Mouse (Mus musculus): ENCODE results near the gene Wfdc13. TPM values are rescaled to one million over a fixed set of nuclear protein-coding genes. Genes with fewer than 3 reads are reported as not detected.
A peak's percentile ranks its signal among the peaks of the same experiment; 100 is the strongest.

Wfdc13 gene
- polyA plus RNA-seq, 1 experiment from 2014 or later = not detected

DNA sequence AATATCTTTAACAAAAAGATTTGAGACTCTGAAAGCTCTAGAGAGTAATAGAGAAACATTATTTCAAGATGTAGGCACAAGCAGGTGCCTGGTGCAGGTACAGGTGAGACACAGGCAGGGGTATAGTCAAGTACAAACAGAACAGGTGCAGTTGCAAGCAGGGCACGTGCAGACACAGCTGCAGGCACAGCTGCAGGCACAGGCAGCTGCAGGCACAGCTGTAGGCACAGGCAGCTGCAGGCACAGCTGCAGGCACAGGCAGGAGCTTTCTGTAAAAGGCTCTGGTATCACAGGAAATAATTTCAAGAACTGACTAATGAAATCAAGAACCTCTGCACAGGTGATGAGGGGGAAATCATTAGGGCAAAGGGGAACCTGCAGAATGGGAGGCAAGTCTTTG, 14.0 kb upstream of the Wfdc13 start:
- Histone ChIP-seq H3K9ac (replicated peaks; ENCODE audit: low read depth, low read length) (no peak overlapping the region), H3K4me1 (replicated peaks; ENCODE audit: control insufficient read depth, insufficient read depth, low read length) (no peaks in the 10 kb centered on the region), H3K4me2 (ENCODE audit: low read length) (no peak overlapping the region), H3K9me3 (ENCODE audit: control insufficient read depth, low read length) (no peaks in the 10 kb centered on the region), H3K4me3 (replicated peaks; ENCODE audit: low read length) (no peak overlapping the region), H3K27me3 (replicated peaks; ENCODE audit: control insufficient read depth, insufficient read depth, low read length) (no peaks in the 10 kb centered on the region), H3K27ac (ENCODE audit: low read length) (no peak overlapping the region), H3K36me3 (ENCODE audit: control insufficient read depth, insufficient read depth) (no peaks in the 10 kb centered on the region)
- 32% methylated on average over 1 of the region's 1 CpGs for WGBS
- ATAC-seq = no peak

DNA sequence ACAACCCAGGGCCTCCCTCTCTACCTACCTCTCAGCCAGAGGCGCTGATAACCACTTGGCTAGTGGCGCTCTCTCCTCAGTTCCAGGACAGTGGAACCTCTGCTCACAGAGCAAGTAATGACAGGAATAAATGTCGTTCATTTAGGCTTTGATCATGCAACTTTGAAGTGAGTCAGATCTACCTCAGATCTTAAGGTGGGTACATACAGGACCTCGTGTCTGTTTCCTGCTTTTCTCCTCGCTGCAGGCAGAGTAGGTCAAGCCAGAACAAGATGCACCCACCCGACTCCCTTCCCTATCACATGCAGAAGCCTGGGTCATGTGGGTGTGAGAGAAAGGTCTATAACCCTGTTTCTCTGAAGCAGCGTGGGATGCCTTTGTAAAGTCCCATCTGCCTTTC, 10.9 kb upstream of the Wfdc13 start, which contains the start of gene Wfdc11:
Wfdc11 (minus strand) TSS at position 101 of the 400 bp plus-strand sequence.
- 84% methylated on average over 7 of the region's 7 CpGs for WGBS
- no peak within 1 kb of the TSS for H3K4me2 ChIP-seq (ENCODE audit: low read length)

GRCm38 (mm10) chr2:164676103-164676502, 8.8 kb upstream of the Wfdc13 start:
- Histone ChIP-seq H3K27ac (ENCODE audit: low read length) (no peak overlapping the region), H3K4me3 (replicated peaks; ENCODE audit: low read length) (no peak overlapping the region), H3K4me2 (ENCODE audit: low read length) (no peak overlapping the region), H3K9ac (replicated peaks; ENCODE audit: low read depth, low read length) (no peak overlapping the region), H3K9me3 (ENCODE audit: control insufficient read depth, low read length) (no peaks in the 10 kb centered on the region), H3K27me3 (replicated peaks; ENCODE audit: control insufficient read depth, insufficient read depth, low read length) (no peaks in the 10 kb centered on the region), H3K36me3 (ENCODE audit: control insufficient read depth, insufficient read depth) (no peaks in the 10 kb centered on the region), H3K4me1 (replicated peaks; ENCODE audit: control insufficient read depth, insufficient read depth, low read length) (peaks cover 3% of the 10 kb centered on the region; the same call in 1 of the 2 replicates)
- ATAC-seq = no peak
- 79% methylated on average over 7 of the region's 7 CpGs for WGBS

More for the DNA sequence above, 10.9 kb upstream of the Wfdc13 start, which contains the start of gene Wfdc11:
- ATAC-seq = no peak
- Histone ChIP-seq H3K27me3 (replicated peaks; ENCODE audit: control insufficient read depth, insufficient read depth, low read length) (no peaks in the 10 kb centered on the region), H3K27ac (ENCODE audit: low read length) (no peak within 1 kb of the TSS), H3K36me3 (ENCODE audit: control insufficient read depth, insufficient read depth) (no peaks in the 10 kb centered on the region), H3K4me3 (replicated peaks; ENCODE audit: low read length) (no peak within 1 kb of the TSS), H3K9ac (replicated peaks; ENCODE audit: low read depth, low read length) (no peak within 1 kb of the TSS), H3K9me3 (ENCODE audit: control insufficient read depth, low read length) (no peaks in the 10 kb centered on the region), H3K4me1 (replicated peaks; ENCODE audit: control insufficient read depth, insufficient read depth, low read length) (peaks cover 3% of the 10 kb centered on the region; the same call in 1 of the 2 replicates)

DNA sequence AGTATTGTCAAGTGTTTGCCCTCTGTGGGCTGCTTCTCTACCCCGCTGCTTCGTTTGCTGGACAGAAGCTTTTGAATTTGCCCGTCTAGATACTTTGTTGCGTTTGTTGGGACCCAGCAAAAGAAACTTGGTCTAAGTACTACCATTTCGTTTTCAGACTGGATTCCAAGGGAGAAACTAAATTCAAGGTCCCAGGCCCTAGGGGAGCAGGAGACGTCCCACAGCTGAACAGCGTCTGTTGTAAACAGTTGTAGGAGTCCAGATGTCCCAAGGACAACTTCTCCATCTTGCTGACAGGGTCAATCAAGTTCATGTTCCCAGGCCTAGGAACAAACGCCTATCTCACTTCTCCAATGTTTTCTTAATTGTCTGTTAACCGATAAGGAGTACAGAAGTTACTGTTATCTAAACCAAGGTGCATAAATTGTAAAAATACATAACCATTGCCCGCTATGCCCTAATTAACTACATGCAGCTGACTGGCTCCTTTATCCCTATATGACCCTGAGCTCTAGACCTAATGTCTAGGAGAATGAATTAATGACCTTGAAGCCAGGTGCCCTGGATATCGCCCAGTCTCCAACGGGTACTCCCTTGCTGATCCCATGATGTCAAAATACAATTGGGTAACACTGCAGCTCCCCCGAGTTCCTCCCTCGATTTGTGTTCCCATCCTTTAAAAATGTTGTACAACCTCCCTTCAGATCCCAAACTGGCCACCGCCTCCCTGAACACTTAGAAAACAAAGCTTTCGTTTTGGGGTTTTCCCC, 7.8 kb upstream of the Wfdc13 start:
- Histone ChIP-seq H3K9ac (replicated peaks; ENCODE audit: low read depth, low read length) (no peak overlapping the region), H3K36me3 (ENCODE audit: control insufficient read depth, insufficient read depth) (no peaks in the 10 kb centered on the region), H3K9me3 (ENCODE audit: control insufficient read depth, low read length) (no peaks in the 10 kb centered on the region), H3K4me2 (ENCODE audit: low read length) (no peak overlapping the region), H3K4me3 (replicated peaks; ENCODE audit: low read length) (no peak overlapping the region), H3K4me1 (replicated peaks; ENCODE audit: control insufficient read depth, insufficient read depth, low read length) (peaks cover 3% of the 10 kb centered on the region; the same call in 1 of the 2 replicates), H3K27me3 (replicated peaks; ENCODE audit: control insufficient read depth, insufficient read depth, low read length) (no peaks in the 10 kb centered on the region), H3K27ac (ENCODE audit: low read length) (no peak overlapping the region)
- no peak for ATAC-seq
- WGBS = 85% methylated on average over 16 of the region's 16 CpGs

- 22% methylated on average over 19 of the region's 19 CpGs for WGBS
- Histone ChIP-seq H3K9ac (replicated peaks; ENCODE audit: low read depth, low read length) (no peak overlapping the region), H3K36me3 (ENCODE audit: control insufficient read depth, insufficient read depth) (no peaks in the 10 kb centered on the region)
These were observed 5.9 kb upstream of the Wfdc13 start for GRCm38 (mm10) chr2:164678848-164679625.

GRCm38 (mm10) chr2:164679906-164680305, 5.0 kb upstream of the Wfdc13 start:
- Histone ChIP-seq H3K4me2 (ENCODE audit: low read length) (no peak overlapping the region), H3K27ac (ENCODE audit: low read length) (no peak overlapping the region), H3K9me3 (ENCODE audit: control insufficient read depth, low read length) (no peaks in the 10 kb centered on the region), H3K9ac (replicated peaks; ENCODE audit: low read depth, low read length) (no peak overlapping the region), H3K36me3 (ENCODE audit: control insufficient read depth, insufficient read depth) (no peaks in the 10 kb centered on the region), H3K27me3 (replicated peaks; ENCODE audit: control insufficient read depth, insufficient read depth, low read length) (no peaks in the 10 kb centered on the region), H3K4me1 (replicated peaks; ENCODE audit: control insufficient read depth, insufficient read depth, low read length) (peaks cover 3% of the 10 kb centered on the region; the same call in 1 of the 2 replicates), H3K4me3 (replicated peaks; ENCODE audit: low read length) (no peak overlapping the region)
- 73% methylated on average over 3 of the region's 3 CpGs for WGBS
- ATAC-seq = no peak

More at GRCm38 (mm10) chr2:164678848-164679625, 5.9 kb upstream of the Wfdc13 start:
- Histone ChIP-seq H3K9me3 (ENCODE audit: control insufficient read depth, low read length) (no peaks in the 10 kb centered on the region), H3K4me1 (replicated peaks; ENCODE audit: control insufficient read depth, insufficient read depth, low read length) (peaks cover 3% of the 10 kb centered on the region; the same call in 1 of the 2 replicates), H3K4me3 (replicated peaks; ENCODE audit: low read length) (peak overlapping the region; percentile 31), H3K4me2 (ENCODE audit: low read length) (peak overlapping the region; percentile 43), H3K27ac (ENCODE audit: low read length) (no peak overlapping the region), H3K27me3 (replicated peaks; ENCODE audit: control insufficient read depth, insufficient read depth, low read length) (no peaks in the 10 kb centered on the region)
- ATAC-seq = peak; percentile 38; the same call in 1 of the 2 replicates

DNA sequence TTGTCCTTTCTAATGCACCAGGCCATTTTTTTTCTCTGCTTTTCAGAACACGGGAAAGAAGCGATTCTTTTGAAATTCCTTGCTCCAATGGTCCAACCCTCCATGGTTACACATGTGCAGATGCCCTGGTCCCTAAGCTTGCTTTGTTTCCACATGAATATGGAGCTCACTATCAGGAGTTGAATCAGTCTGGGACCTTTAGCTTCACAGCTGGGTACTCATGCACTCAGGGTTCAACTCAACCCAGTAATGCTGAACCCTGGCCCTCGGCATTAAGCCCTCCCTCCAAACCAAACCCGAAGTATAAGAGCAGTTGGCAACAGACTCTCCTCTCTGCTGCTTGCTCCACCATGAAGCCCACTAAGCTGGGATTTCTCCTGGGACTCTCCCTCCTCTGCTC, 13.3 kb downstream of the Wfdc13 start, which contains the start of gene Spint4:
Spint4 (plus strand) TSS at position 301 of the 400 bp plus-strand sequence.
- WGBS = 72% methylated on average over 4 of the region's 4 CpGs
- no peak within 1 kb of the TSS for H3K4me2 ChIP-seq (ENCODE audit: low read length)
- no peak for ATAC-seq
- H3K9me3 ChIP-seq (ENCODE audit: control insufficient read depth, low read length) = no peaks in the 10 kb centered on the region
- H3K27ac ChIP-seq (ENCODE audit: low read length) = no peak within 1 kb of the TSS
- H3K4me3 ChIP-seq (replicated peaks; ENCODE audit: low read length) = no peak within 1 kb of the TSS
- H3K36me3 ChIP-seq (ENCODE audit: control insufficient read depth, insufficient read depth) = no peaks in the 10 kb centered on the region
- H3K9ac ChIP-seq (replicated peaks; ENCODE audit: low read depth, low read length) = no peak within 1 kb of the TSS
- no peaks in the 10 kb centered on the region for H3K4me1 ChIP-seq (replicated peaks; ENCODE audit: control insufficient read depth, insufficient read depth, low read length)
- H3K27me3 ChIP-seq (replicated peaks; ENCODE audit: control insufficient read depth, insufficient read depth, low read length) = no peaks in the 10 kb centered on the region

- Histone ChIP-seq H3K9ac (replicated peaks; ENCODE audit: low read depth, low read length) (no peak overlapping the region), H3K36me3 (ENCODE audit: control insufficient read depth, insufficient read depth) (no peaks in the 10 kb centered on the region), H3K4me1 (replicated peaks; ENCODE audit: control insufficient read depth, insufficient read depth, low read length) (no peaks in the 10 kb centered on the region), H3K4me3 (replicated peaks; ENCODE audit: low read length) (no peak overlapping the region), H3K27ac (ENCODE audit: low read length) (no peak overlapping the region), H3K4me2 (ENCODE audit: low read length) (no peak overlapping the region), H3K27me3 (replicated peaks; ENCODE audit: control insufficient read depth, insufficient read depth, low read length) (no peaks in the 10 kb centered on the region), H3K9me3 (ENCODE audit: control insufficient read depth, low read length) (no peaks in the 10 kb centered on the region)
- WGBS = 83% methylated on average over 5 of the region's 5 CpGs
- ATAC-seq = no peak
These were observed 16.1 kb downstream of the Wfdc13 start for GRCm38 (mm10) chr2:164700959-164701358.

GRCm38 (mm10) chr2:164701761-164702160, 16.9 kb downstream of the Wfdc13 start:
- WGBS = 92% methylated on average over 5 of the region's 5 CpGs
- Histone ChIP-seq H3K4me3 (replicated peaks; ENCODE audit: low read length) (no peak overlapping the region), H3K9me3 (ENCODE audit: control insufficient read depth, low read length) (no peaks in the 10 kb centered on the region), H3K27ac (ENCODE audit: low read length) (no peak overlapping the region), H3K9ac (replicated peaks; ENCODE audit: low read depth, low read length) (no peak overlapping the region), H3K4me1 (replicated peaks; ENCODE audit: control insufficient read depth, insufficient read depth, low read length) (no peaks in the 10 kb centered on the region), H3K27me3 (replicated peaks; ENCODE audit: control insufficient read depth, insufficient read depth, low read length) (no peaks in the 10 kb centered on the region), H3K4me2 (ENCODE audit: low read length) (no peak overlapping the region), H3K36me3 (ENCODE audit: control insufficient read depth, insufficient read depth) (no peaks in the 10 kb centered on the region)
- no peak for ATAC-seq

Measured in forebrain, embryonic 16.5 days (tissue).